Mouse (Mus musculus) midbrain, embryonic 14.5 days (tissue): ENCODE measurements around the gene Phf13. TPM values are rescaled to one million over a fixed set of nuclear protein-coding genes. Genes with fewer than 3 reads are reported as not detected.

ENCODE experiments used
- ATAC-seq: fragments of 200-750 bp; cut with Nextera tagmentation; 2 replicates; pipeline ENCODE4 v1.8.0; 2017; ENCODE audit warnings: moderate number of reproducible peaks, moderate library complexity; ENCODE audit not compliant: low FRiP score, low TSS enrichment
- DNase-seq: peaks from one replicate; pipeline ENCODE4 v3.0.0-alpha.2; 2015
- H3K27ac ChIP-seq: fragments of 300-500 bp; sonication (generic); replicated peaks from 2 replicates; pipeline ENCODE4 v1.5.1; 2014; ENCODE audit warnings: mild to moderate bottlenecking, low read depth, low read length, moderate library complexity
- H3K27me3 ChIP-seq: fragments of 300-500 bp; sonication (generic); 2 replicates; pipeline ENCODE4 v1.6.1; 2014; ENCODE audit warnings: low read length, control low read depth, mixed read lengths; ENCODE audit not compliant: control insufficient read depth, insufficient read depth
- H3K36me3 ChIP-seq: fragments of 300-500 bp; sonication (generic); 2 replicates; pipeline ENCODE4 v1.6.1; 2014; ENCODE audit warnings: low read length, control low read depth; ENCODE audit not compliant: control insufficient read depth, insufficient read depth
- H3K4me1 ChIP-seq: fragments of 300-500 bp; sonication (generic); 2 replicates; pipeline ENCODE4 v1.6.1; 2014; ENCODE audit warnings: mild to moderate bottlenecking, antibody characterized with exemption, low read length, control low read depth; ENCODE audit not compliant: control insufficient read depth, insufficient read depth
- H3K4me2 ChIP-seq: fragments of 300-500 bp; sonication (generic); 2 replicates; pipeline ENCODE4 v1.6.1; 2014; ENCODE audit warnings: mild to moderate bottlenecking, low read length, moderate library complexity
- H3K4me3 ChIP-seq: fragments of 300-500 bp; sonication (generic); replicated peaks from 2 replicates; pipeline ENCODE4 v1.5.1; 2014; ENCODE audit warnings: low read depth, low read length
- H3K9ac ChIP-seq: fragments of 300-500 bp; sonication (generic); replicated peaks from 2 replicates; pipeline ENCODE4 v1.6.1; 2014; ENCODE audit warnings: mild to moderate bottlenecking, low read length, moderate library complexity
- H3K9me3 ChIP-seq: fragments of 300-500 bp; sonication (generic); 2 replicates; pipeline ENCODE4 v1.6.1; 2016; ENCODE audit warnings: low read length, control low read depth, mixed read lengths; ENCODE audit not compliant: control insufficient read depth
- WGBS: fragments of 180-500 bp; shearing (Covaris S2); extraction: QIAGEN DNeasy Blood & Tissue Kit; methylation state at CpG from one replicate; pipeline ENCODE4 v1.1.7; 2014; 5-methylcytosine and 5-hydroxymethylcytosine counted together
- polyA plus RNA-seq: library from polyadenylated mRNA; unstranded; fragments of >200 nt; fragmentation: Nextera tagmentation; extraction: Ambion mirVana; gene quantifications from 2 replicates; pipeline ENCODE4 v1.2.1, GENCODE M21; 2014

Gene Phf13
- polyA plus RNA-seq = 16.9 and 19.0 TPM in 2 replicates

DNA sequence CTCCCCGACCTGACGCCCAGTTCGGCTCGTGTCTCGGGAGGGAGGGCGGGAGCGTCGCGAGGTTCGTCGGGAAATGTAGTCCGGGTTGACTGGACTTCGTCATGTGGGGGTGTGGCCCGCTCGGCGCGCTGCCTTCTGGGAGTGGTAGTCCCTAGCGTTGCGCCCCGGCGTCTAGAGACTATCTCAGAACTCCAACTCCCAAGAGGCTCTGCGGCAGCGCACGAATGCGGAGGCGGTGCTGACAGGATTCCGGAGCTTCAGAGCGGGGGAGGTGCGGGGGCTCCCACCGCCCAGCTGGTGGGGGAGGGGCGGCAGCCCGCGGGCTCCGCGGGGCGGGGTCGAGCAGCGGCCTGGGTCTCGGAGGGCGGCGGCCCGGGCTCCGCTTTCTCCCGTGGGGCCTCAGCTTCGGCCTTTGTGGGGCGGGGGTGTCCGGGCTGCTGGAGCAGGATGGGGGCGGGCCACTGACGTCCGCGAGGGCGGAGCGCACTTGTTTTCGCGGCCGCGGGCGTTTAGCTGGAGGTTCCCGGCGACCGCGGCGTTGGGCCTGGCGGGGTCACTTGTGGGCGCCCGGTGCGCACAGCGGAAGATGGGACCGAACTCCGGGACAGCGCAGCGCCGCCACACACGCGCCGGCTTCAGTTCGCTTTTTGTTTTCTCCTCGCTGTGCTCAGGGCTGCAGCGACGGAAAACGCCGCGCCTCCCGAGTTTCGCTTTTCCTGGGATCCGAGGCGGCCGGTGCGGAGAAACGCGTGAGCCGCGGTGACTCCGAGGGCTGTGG lies at the start of gene Phf13:
Gene Phf13 (minus strand): TSS at position 86 of the 778 bp plus-strand sequence.
- under 1% methylated on average over 94 of the region's 94 CpGs for WGBS
- H3K27me3 ChIP-seq = no peaks in the 10 kb centered on the region
- H3K36me3 ChIP-seq = peaks cover 20% of the 10 kb centered on the region
- H3K27ac ChIP-seq = peak within 1 kb of the TSS; percentile 87
- no peaks in the 10 kb centered on the region for H3K9me3 ChIP-seq
- peak within 1 kb of the TSS; percentile 84 for H3K9ac ChIP-seq
- H3K4me1 ChIP-seq = peaks cover 9% of the 10 kb centered on the region
- ATAC-seq (peak; percentile 98), DNase-seq (peak; percentile 100)
- H3K4me3 ChIP-seq = peak within 1 kb of the TSS; percentile 83
- peak within 1 kb of the TSS; percentile 91 for H3K4me2 ChIP-seq

DNA sequence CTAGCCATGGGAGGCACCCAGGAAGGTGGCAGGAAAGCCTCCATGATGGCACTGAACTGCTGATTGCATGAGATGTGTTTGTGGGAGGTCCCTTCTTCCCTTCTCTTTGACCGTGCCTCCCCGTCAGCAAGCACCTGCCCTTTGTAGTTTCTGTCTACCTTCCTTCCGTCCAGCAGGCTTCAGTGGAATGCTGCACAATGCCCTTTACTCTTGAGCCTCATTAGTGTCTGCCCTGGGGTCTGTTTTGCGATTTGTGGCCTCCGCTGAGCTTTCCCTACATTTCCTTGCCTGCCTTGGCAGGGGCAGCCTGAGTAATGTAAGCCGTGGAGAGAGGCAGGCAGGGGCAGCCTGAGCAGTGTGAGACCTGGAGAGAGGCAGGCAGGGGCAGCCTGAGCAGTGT lies 48.6 kb upstream of the Phf13 start:
- no peak overlapping the region for H3K4me3 ChIP-seq
- peaks cover 8% of the 10 kb centered on the region for H3K4me1 ChIP-seq
- peaks cover 77% of the 10 kb centered on the region for H3K36me3 ChIP-seq
- DNase-seq (no peak), ATAC-seq (no peak)
- no peak overlapping the region for H3K9ac ChIP-seq
- no peaks in the 10 kb centered on the region for H3K9me3 ChIP-seq
- 85% methylated on average over 6 of the region's 6 CpGs for WGBS
- no peak overlapping the region for H3K4me2 ChIP-seq
- no peak overlapping the region for H3K27ac ChIP-seq
- H3K27me3 ChIP-seq = no peaks in the 10 kb centered on the region

DNA sequence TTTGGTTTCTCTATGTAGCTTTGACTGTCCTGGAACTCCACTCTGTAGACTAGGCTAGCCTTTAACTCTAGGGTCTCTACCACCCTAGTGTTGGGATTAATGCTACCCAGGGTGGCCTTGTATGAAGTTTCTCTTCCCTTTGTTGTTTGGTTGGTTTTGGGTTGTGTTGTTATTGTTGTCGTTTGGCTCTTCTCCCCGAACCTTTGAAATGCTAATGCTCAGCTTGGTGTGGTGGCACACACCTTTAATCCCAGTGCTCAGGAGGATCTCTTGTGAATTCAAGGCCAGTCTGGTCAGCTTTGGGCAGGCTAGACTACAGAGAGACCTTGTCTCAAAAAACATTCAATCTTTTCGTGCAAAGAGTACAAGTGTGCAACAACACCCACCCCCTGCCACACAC lies 47.1 kb upstream of the Phf13 start:
- 91% methylated on average over 3 of the region's 3 CpGs for WGBS
- Histone ChIP-seq H3K4me1 (peaks cover 8% of the 10 kb centered on the region), H3K36me3 (peaks cover 68% of the 10 kb centered on the region), H3K27ac (no peak overlapping the region), H3K4me3 (no peak overlapping the region), H3K9me3 (no peaks in the 10 kb centered on the region), H3K27me3 (no peaks in the 10 kb centered on the region), H3K9ac (no peak overlapping the region), H3K4me2 (no peak overlapping the region)
- ATAC-seq (no peak), DNase-seq (no peak)

DNA sequence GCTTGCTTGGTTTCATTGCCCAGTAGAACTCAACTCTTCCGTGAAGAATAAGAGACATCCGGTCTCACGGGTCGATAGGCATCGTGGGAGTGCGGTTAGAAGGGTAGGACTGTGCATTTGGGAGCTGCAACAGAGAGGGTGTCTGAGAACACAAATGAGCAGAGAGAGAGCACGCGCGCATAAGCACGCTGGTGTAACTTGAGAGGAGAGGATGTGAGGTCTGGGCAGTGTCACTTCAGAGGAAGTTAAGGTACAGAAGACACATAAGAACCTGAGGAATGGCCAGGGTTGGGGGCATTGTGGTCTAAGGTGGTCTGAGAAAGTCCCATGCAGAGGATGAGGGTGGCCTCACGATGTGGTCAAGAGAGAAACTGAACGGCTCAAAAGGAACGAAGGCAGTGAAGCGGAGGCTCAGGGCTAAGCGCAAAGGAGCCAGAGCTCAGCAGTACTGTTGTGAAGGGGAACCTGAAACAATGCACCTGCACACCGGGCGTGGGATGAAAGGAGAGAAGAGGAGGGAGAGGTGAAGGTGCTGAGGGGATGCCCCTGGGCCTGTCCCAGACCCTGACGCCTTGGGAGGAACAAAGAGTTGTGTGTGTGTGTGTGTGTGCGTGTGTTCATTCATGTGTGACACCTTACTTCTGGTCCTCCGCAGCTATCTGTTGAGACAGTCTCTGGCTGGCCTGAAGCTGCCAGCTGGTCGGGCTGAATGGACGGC lies 46.0 kb upstream of the Phf13 start:
- no peak overlapping the region for H3K9ac ChIP-seq
- no peak overlapping the region for H3K4me3 ChIP-seq
- 97% methylated on average over 22 of the region's 22 CpGs for WGBS
- DNase-seq (no peak), ATAC-seq (no peak)
- no peaks in the 10 kb centered on the region for H3K9me3 ChIP-seq
- H3K27ac ChIP-seq = no peak overlapping the region
- H3K4me1 ChIP-seq = peaks cover 8% of the 10 kb centered on the region
- peaks cover 57% of the 10 kb centered on the region for H3K36me3 ChIP-seq
- no peak overlapping the region for H3K4me2 ChIP-seq
- H3K27me3 ChIP-seq = no peaks in the 10 kb centered on the region

DNA sequence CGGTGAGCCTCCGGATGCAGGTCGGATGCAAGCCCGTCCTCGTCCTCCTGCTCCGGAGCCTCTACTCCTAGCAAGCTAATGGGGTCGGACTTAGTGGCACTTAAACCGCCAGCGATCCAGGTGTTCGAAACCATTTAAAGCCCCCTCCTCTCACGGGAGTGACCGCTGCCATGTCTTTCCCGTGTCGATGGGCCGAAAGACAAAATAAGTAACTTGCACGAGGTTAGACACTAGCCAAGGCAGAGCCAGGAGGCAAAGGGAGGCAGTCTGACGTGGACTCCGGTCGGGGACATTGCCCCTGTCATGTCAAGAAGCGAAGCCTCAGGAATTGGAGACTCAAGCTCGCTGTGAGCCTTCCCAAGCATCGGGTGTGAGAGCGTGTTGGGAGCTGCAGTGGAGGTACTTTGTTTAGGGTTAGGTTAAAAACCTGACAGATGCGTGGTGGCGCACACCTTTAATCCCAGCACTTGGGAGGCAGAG lies 43.8 kb upstream of the Phf13 start:
- no peak for ATAC-seq
- WGBS = 6% methylated on average over 25 of the region's 25 CpGs
- peaks cover 37% of the 10 kb centered on the region for H3K36me3 ChIP-seq
- peak overlapping the region; percentile 84 for H3K9ac ChIP-seq
- H3K4me2 ChIP-seq = peak overlapping the region; percentile 72
- H3K4me1 ChIP-seq = peaks cover 8% of the 10 kb centered on the region
- H3K9me3 ChIP-seq = no peaks in the 10 kb centered on the region
- H3K27me3 ChIP-seq = no peaks in the 10 kb centered on the region
- no peak for DNase-seq
- H3K27ac ChIP-seq = no peak overlapping the region
- peak overlapping the region; percentile 99 for H3K4me3 ChIP-seq

DNA sequence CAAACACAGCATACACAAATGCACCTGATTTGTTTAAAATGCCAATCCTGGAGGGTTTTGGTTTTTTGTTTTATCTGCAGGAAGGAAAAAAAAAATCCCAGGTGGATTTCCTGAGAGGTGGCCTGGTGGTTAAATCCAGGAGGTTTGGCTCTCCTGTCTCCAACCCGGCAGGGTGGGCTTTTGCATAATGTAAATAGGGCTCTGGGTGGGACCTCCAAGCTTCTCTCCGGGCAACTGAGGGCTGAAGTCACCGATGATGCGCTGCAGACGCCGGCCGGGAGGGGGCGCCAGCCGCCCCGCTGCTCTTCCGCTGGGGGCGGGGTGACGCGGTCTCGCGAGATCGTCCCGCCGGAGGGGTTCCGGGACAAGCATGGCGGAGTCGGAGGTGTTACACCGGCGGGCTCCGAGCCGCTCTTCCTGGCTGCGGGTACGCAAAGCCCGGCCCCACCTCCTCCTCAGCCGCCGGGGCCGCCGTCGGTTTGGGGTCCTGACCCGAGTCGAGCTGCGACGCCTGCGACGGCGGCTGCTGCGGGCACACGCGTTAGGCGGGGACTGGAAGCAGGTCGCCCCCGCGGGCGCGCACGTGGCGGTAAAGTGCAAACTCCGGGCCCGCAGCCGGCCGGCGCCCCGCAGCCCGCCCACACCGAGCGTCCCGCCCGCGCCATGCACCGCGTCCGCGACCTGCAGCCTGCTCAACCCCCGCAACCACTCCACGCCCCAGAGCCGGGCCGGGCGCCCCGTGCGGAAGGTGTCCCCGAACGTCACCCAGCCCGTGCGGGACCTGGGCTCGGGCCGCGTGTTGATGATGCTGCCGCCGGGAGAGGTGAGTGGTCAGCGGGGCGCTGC lies 43.1 kb upstream of the Phf13 start, which contains the start of gene Nol9:
Gene Nol9 (plus strand): TSS at position 337 of the 846 bp plus-strand sequence.
- WGBS = under 1% methylated on average over 80 of the region's 86 CpGs
- DNase-seq = peak; percentile 97
- H3K27ac ChIP-seq = 0 out of 2 replicates have a peak within 1 kb of the TSS, but pooled peaks have one; percentile 41
- peak within 1 kb of the TSS; percentile 99 for H3K4me3 ChIP-seq
- H3K4me1 ChIP-seq = peaks cover 8% of the 10 kb centered on the region
- peak; percentile 85 for ATAC-seq
- H3K36me3 ChIP-seq = peaks cover 30% of the 10 kb centered on the region
- H3K4me2 ChIP-seq = peak within 1 kb of the TSS; percentile 72
- no peaks in the 10 kb centered on the region for H3K9me3 ChIP-seq
- H3K9ac ChIP-seq = peak within 1 kb of the TSS; percentile 84
- H3K27me3 ChIP-seq = no peaks in the 10 kb centered on the region

DNA sequence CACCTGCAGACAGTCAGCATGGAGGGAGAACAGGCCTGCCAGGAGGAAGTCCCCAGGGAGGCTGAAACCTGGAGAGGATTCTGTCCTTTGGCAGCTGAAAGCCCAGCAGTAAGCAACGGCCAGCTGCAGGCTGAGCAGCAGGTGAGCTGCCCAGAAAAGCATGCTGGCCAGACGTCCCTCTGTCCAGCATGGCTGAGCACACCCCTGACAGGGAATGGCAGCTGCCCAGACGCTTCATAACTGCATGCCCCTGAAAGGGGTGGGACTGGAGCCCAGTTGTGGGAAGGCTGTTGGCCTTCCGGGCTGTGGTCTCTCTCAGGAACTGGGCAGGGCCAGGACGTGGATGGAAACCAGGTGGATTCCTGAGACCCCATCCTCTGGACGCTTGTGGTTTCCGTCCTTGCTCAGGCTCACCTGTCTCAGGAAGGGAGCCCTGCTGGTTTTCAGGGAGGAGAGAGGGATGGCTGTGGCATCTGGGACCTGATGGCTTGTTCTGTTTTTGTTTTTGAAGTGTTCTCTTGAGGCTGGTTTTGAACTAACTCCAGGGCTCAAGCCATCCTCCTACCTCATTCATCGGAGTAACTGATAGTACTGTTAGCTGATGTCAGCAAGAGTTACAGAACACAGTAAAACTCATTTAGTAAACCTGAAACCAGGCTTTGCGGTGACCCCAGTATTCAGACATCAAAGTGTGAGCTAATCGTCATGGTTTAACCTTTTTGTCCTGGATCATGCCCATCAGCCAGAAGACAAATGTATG lies 42.3 kb upstream of the Phf13 start, which contains the start of gene Tas1r1:
Gene Tas1r1 (minus strand): TSS at position 344 of the 760 bp plus-strand sequence.
- peaks cover 8% of the 10 kb centered on the region for H3K4me1 ChIP-seq
- DNase-seq (no peak), ATAC-seq (no peak)
- 0 out of 2 replicates have a peak within 1 kb of the TSS, but pooled peaks have one; percentile 41 for H3K27ac ChIP-seq
- WGBS = 49% methylated on average over 10 of the region's 10 CpGs
- H3K9me3 ChIP-seq = no peaks in the 10 kb centered on the region
- peak within 1 kb of the TSS; percentile 84 for H3K9ac ChIP-seq
- peak within 1 kb of the TSS; percentile 72 for H3K4me2 ChIP-seq
- peaks cover 23% of the 10 kb centered on the region for H3K36me3 ChIP-seq
- H3K27me3 ChIP-seq = no peaks in the 10 kb centered on the region
- peak within 1 kb of the TSS; percentile 99 for H3K4me3 ChIP-seq
